Mouse (Mus musculus) stomach, postnatal 0 days (tissue): ENCODE data around the gene Ddx11.

Experiments
- CTCF ChIP-seq: IDR thresholded peaks from 2 replicates; pipeline ENCODE4 v1.5.1; 2016; ENCODE audit warnings: antibody characterized with exemption, low read depth, mild to moderate bottlenecking, moderate library complexity
- EP300 ChIP-seq: optimal IDR thresholded peaks from 2 replicates; pipeline ENCODE3; 2016; ENCODE audit warnings: antibody characterized with exemption

DNA sequence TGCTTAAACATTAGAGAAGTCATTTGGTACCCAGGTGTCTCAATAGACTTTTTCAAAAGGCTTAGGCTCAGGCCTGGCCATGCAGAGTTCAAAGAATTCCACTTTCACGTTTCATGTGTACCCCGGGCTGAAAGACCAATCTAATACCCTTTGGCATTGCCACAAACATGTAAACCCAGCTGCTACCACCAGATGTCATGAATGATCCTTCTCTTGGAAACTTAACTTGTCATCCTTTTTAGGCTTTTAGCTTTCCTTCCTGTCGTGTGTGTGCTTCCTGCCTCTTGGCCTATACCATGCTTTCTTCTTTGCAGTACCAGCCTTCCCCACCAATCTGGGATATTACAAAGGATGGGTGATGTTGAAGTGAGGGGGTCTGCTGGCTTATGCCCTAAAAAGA lies 73.7 kb downstream of the Ddx11 start:
- TF ChIP-seq CTCF (peak; percentile 69), EP300 (no peak)
